Mouse (Mus musculus) liver, adult 2 months (tissue): ENCODE results near the gene Olfr1411. TPM values are rescaled to one million over a fixed set of nuclear protein-coding genes. Genes with fewer than 3 reads are reported as not detected.

Experiments used
- DNase-seq: peaks from one replicate; pipeline ENCODE4 v3.0.0-alpha.2; 2011; ENCODE audit warnings: low read depth, low spot score; ENCODE audit errors: extremely low read depth
- H3K27ac ChIP-seq: fragments of 200-500 bp; replicated peaks from 2 replicates; pipeline ENCODE4 v1.5.1; 2012; ENCODE audit warnings: low read depth, mild to moderate bottlenecking, control low read depth, inconsistent platforms, low read length; ENCODE audit not compliant: insufficient read depth
- H3K27me3 ChIP-seq: fragments of 200-500 bp; 2 replicates; pipeline ENCODE4 v1.6.1; 2012; ENCODE audit warnings: mild to moderate bottlenecking, moderate library complexity, low read length, inconsistent platforms; ENCODE audit not compliant: control insufficient read depth, insufficient read depth
- H3K36me3 ChIP-seq: fragments of 200-500 bp; 2 replicates; pipeline ENCODE4 v1.6.1; 2012; ENCODE audit warnings: low read length, inconsistent platforms; ENCODE audit not compliant: control insufficient read depth, insufficient read depth
- H3K4me1 ChIP-seq: fragments of 200-500 bp; 2 replicates; pipeline ENCODE4 v1.6.1; 2011; ENCODE audit warnings: low read length; ENCODE audit not compliant: control insufficient read depth, insufficient read depth
- H3K4me3 ChIP-seq: fragments of 200-500 bp; 2 replicates; pipeline ENCODE4 v1.5.1; 2011; ENCODE audit warnings: low read depth, mild to moderate bottlenecking, control low read depth, low read length, moderate library complexity; ENCODE audit not compliant: insufficient read depth
- H3K79me2 ChIP-seq: fragments of 200-500 bp; 2 replicates; pipeline ENCODE4 v1.6.1; 2012; ENCODE audit warnings: inconsistent platforms, mild to moderate bottlenecking, low read length, moderate library complexity; ENCODE audit not compliant: control insufficient read depth, insufficient read depth
- H3K9ac ChIP-seq: fragments of 200-500 bp; 2 replicates; pipeline ENCODE4 v1.6.1; 2012; ENCODE audit warnings: low read depth, mild to moderate bottlenecking, control low read depth, inconsistent platforms, low read length
- CTCF ChIP-seq: fragments of 200-500 bp; IDR thresholded peaks from 2 replicates; pipeline ENCODE4 v1.5.1; 2011; ENCODE audit warnings: low read depth, low read length, control low read depth
- POLR2A ChIP-seq: fragments of 200-500 bp; IDR thresholded peaks from 2 replicates; pipeline ENCODE4 v1.6.1; 2011; ENCODE audit warnings: low read length, control low read depth; ENCODE audit not compliant: insufficient read depth; ENCODE audit errors: extremely low read depth
- WGBS: fragments of 180-500 bp; shearing (Covaris S2); methylation state at CpG from one replicate; pipeline ENCODE4 v1.1.7; 2018; 5-methylcytosine and 5-hydroxymethylcytosine counted together
- polyA plus RNA-seq: library from polyadenylated mRNA; depleted of rRNA; stranded (reverse); fragments of >200 nt; gene quantifications from 2 replicates; pipeline ENCODE4 v1.2.3, GENCODE M21; 2012
- total RNA-seq: library from RNA; depleted of rRNA; stranded (reverse); fragments of >200 nt; gene quantifications from 2 replicates; pipeline ENCODE4 v1.2.3, GENCODE M21; 2014

Gene Olfr1411
- total and polyA plus RNA-seq, 2 experiments: not detected

DNA sequence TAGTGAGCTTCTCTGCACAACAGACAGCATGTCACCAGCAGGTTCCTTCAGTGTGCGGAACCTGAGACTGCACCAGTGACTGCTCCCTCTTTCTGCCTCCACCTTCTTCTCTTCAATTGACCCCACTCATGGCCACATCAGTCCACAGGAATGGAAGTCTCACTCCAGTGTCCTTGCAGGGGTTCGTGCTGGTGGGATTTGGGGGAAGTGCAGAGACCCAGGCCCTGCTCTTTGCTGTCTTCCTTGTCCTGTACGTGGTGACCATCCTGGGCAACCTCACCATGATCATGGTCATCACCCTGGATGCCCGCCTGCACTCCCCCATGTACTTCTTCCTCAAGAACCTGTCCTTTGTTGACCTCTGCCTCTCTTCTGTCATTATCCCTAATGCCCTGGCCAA, 13.5 kb downstream of the Olfr1411 start:
- Histone ChIP-seq H3K9ac (no peak overlapping the region), H3K4me3 (no peak overlapping the region), H3K27ac (no peak overlapping the region), H3K27me3 (0 out of 2 replicates have a peak, but pooled peaks cover 2% of the 10 kb centered on the region), H3K36me3 (no peaks in the 10 kb centered on the region), H3K4me1 (no peaks in the 10 kb centered on the region), H3K79me2 (no peaks in the 10 kb centered on the region)
- 60% methylated on average over 4 of the region's 4 CpGs for WGBS
- DNase-seq: no peak
- TF ChIP-seq POLR2A (no peak), CTCF (no peak)

DNA sequence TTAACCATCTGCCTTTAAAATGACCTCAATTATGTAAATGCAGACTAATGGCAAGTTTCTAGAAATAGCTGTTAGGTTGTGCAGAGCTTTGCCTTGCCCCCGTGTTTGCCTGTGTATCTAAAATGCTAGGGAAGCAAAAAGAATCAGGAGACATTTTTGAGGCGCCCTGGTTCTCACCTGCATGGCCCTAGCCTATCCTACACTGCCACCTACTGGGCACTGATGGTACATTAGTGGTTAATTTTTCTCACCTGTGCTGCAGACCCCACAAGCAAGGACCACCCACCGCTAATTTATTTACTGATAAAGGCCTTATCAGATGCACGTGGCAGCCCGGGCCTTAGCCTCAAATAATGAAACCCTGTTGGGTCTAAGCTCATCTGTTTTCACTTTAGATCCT, 16.8 kb downstream of the Olfr1411 start:
- Histone ChIP-seq H3K79me2 (no peaks in the 10 kb centered on the region), H3K4me3 (no peak overlapping the region), H3K9ac (no peak overlapping the region), H3K27me3 (0 out of 2 replicates have a peak, but pooled peaks cover 2% of the 10 kb centered on the region), H3K27ac (no peak overlapping the region), H3K36me3 (no peaks in the 10 kb centered on the region), H3K4me1 (no peaks in the 10 kb centered on the region)
- DNase-seq: peak; percentile 24
- WGBS: 3% methylated on average over 5 of the region's 5 CpGs
- TF ChIP-seq CTCF (peak; percentile 70), POLR2A (no peak)

DNA sequence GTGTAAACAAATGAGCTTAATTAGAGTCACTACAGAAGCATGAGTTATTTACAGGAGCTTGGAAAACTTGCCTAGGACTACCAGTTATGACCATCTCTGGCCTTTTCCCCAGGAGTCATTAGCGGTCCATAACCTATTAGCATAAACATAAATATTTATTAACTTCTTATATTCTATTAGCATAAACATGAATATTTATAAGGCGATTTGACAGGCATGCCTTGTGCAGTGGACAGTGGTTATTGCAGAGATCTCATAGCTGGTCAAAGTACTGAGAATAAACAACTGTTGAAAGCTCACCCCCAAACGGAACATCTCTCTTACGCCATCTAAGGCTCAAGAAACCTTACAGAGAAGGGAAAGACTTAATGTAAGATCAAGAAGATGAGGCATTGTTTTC, 19.0 kb downstream of the Olfr1411 start:
- Histone ChIP-seq H3K27ac (no peak overlapping the region), H3K79me2 (no peaks in the 10 kb centered on the region), H3K27me3 (0 out of 2 replicates have a peak, but pooled peaks cover 2% of the 10 kb centered on the region), H3K9ac (no peak overlapping the region), H3K4me1 (no peaks in the 10 kb centered on the region), H3K4me3 (no peak overlapping the region), H3K36me3 (no peaks in the 10 kb centered on the region)
- 47% methylated on average over 4 of the region's 4 CpGs for WGBS
- TF ChIP-seq CTCF: no peak
- TF ChIP-seq POLR2A: no peak
- no peak for DNase-seq

- Histone ChIP-seq H3K27ac (no peak overlapping the region), H3K9ac (no peak overlapping the region), H3K27me3 (0 out of 2 replicates have a peak, but pooled peaks cover 2% of the 10 kb centered on the region), H3K36me3 (no peaks in the 10 kb centered on the region), H3K79me2 (no peaks in the 10 kb centered on the region), H3K4me1 (no peaks in the 10 kb centered on the region), H3K4me3 (no peak overlapping the region)
- DNase-seq: peak; percentile 13
- TF ChIP-seq POLR2A: no peak
- TF ChIP-seq CTCF: peak; percentile 38; the same call in 1 of the 2 replicates
- WGBS: 5% methylated on average over 1 of the region's 1 CpGs
Observed at GRCm38 (mm10) chr1:92614516-92614915, 20.3 kb downstream of the Olfr1411 start.

DNA sequence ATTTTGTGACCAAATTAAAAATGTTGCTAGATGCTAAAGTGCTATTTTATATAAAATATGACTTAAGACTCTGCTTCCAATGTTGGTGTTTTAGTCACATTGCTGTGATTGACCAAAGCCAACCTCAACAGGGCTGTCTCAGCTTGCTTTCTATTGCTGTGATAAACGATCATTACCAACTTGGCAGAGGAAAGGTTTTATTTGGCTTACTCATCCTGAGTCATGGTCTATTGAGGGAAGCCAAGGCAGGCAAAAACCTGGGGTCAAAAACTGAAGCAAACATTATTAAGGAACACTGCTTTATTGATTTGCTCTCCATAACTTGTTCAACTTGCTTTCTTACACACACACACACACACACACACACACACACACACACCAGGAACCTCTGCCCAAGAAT, 21.8 kb downstream of the Olfr1411 start:
- H3K27ac ChIP-seq: no peak overlapping the region
- no peaks in the 10 kb centered on the region for H3K4me1 ChIP-seq
- no peak overlapping the region for H3K9ac ChIP-seq
- H3K27me3 ChIP-seq: 0 out of 2 replicates have a peak, but pooled peaks cover 2% of the 10 kb centered on the region
- 45% methylated on average over 1 of the region's 1 CpGs for WGBS
- H3K4me3 ChIP-seq: no peak overlapping the region
- TF ChIP-seq CTCF (no peak), POLR2A (no peak)
- no peaks in the 10 kb centered on the region for H3K36me3 ChIP-seq
- DNase-seq: peak; percentile 5
- H3K79me2 ChIP-seq: no peaks in the 10 kb centered on the region

DNA sequence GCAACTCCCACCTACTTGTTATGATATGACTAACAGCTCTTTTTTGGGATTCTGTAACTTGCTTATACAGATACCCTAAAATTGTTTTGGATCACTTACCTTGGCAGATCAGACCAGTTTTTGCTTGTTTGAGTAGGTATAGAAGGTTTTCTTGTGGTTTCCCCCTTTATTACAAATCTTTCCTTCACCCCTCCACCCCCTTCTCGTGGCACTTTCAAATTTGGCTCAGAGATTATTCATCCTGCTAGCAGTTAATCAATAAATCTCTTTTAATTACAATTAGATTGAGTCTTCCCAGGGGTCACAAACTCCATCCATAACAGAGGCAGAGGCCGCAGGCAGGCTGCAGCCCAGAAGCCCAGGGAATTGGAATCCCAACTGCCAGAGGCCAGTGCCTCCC, 23.3 kb downstream of the Olfr1411 start, which contains the start of gene Olfr12:
Olfr12 (plus strand) TSS at position 301 of the 400 bp plus-strand sequence.
- no peaks in the 10 kb centered on the region for H3K4me1 ChIP-seq
- H3K9ac ChIP-seq: no peak within 1 kb of the TSS
- TF ChIP-seq POLR2A (no peak), CTCF (no peak)
- no peak within 1 kb of the TSS for H3K4me3 ChIP-seq
- DNase-seq: no peak
- 59% methylated on average over 2 of the region's 2 CpGs for WGBS
- H3K27ac ChIP-seq: no peak within 1 kb of the TSS
- no peaks in the 10 kb centered on the region for H3K79me2 ChIP-seq
- H3K27me3 ChIP-seq: no peaks in the 10 kb centered on the region
- H3K36me3 ChIP-seq: no peaks in the 10 kb centered on the region
